Mouse (Mus musculus) E14TG2a.4 (cell line): ENCODE measurements around the gene Rfc5.
"Not testable (repeated sequence)": the region's sequence is repeated elsewhere in the genome, so short reads cannot be mapped to it uniquely, and the experiment has no call there.

Experiments used
- CTCF ChIP-seq: conservative IDR thresholded peaks from 2 replicates; pipeline ENCODE4 v1.5.1; 2014; ENCODE audit warnings: low read length
- NANOG ChIP-seq: IDR thresholded peaks from 2 replicates; pipeline ENCODE4 v1.6.1; 2014; ENCODE audit warnings: borderline replicate concordance, low read length, mixed read lengths
- POU5F1 ChIP-seq: IDR thresholded peaks from 2 replicates; pipeline ENCODE4 v1.6.1; 2014; ENCODE audit warnings: low read length, borderline replicate concordance

GRCm38 (mm10) chr5:117404671-117405070 lies 15.8 kb upstream of the Rfc5 start:
- not testable (repeated sequence) for TF ChIP-seq CTCF, NANOG, POU5F1
